Mouse (Mus musculus) cerebellum, postnatal 10 days (tissue): Measurements from ENCODE around the gene Cdkal1.

Source experiments
- DNase-seq, 2 experiments: peaks; one replicate each; pipeline ENCODE4 v3.0.0; 2021; ENCODE audit warnings: mixed read lengths in 2 of 2

The Cdkal1 gene

DNA sequence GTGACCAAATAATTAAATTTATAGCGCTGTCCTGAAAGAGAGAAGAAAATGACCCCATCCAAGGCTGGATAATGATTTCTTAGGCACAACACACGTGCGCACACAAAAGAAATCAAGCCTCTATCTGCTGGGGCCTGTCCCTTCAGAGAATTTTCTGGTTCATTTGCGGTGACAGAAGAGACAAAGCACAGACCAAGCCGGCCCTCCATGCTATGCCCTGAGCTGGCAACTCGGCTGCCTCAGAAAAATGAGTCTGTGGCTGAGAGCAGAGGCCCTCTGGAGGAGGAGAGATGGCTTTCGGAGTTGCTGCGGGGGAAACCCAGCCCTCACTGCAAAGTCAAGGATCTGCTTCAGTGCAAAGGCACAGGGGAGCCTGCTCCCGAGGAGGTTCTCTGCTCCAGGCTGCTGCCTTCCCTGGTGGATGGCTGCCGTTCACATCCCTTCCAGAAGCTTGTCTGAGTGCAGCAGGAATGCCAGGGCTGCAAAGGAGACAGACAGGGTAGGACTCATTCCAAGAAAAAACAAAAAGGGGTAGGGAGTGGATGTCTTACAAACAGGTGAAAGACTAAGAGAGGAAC lies 633.1 kb downstream of the Cdkal1 start:
- DNase-seq = peak; percentile 75 to 76

DNA sequence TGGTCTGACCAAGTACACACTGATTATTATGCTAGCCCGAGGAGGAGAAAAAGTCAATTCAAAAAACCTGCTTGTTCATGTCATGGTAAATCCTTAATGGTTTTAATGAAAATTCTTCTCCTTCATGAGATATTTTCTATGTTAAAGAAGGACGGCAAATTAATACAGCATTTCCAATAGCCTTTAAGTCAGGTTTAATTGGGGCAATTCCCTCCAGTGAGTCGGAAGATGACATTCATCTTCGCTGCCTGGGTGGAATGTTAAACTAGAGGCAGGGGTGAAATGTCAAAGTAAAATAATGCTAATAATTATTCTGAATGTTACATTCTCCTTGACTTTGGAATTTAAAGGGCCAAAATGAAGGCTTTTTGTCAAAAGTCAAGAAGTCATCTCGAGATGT lies 633.8 kb downstream of the Cdkal1 start:
- no peak for DNase-seq

DNA sequence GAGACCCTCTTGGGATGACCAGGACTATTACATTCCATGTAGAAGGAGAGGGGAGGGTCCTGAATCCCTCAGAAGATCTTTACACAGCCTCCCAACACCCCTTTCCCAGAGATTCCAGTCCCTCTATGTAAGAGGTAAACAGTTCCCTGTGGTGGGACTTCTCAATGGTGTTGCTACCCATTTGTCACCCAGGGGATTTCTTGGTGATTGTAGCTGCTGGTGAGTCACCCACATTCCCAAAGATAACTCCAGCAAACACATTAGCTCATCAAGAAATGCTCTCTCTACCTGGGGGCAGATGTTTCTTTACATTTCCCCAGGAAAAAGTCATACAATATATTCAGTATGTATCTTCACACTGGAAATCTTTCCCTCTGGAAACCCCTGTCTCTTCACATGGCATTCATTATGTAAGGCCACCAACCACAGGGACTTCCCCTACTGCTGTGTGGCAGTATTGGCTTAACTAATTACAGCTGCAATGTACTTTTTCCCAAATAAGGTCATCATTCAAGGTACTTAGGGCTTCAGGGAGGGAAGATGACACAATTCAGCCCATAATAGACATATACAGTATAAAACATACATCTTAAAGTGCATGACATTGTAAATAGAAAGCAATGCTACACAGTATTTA lies 636.8 kb downstream of the Cdkal1 start:
- DNase-seq = no peak

DNA sequence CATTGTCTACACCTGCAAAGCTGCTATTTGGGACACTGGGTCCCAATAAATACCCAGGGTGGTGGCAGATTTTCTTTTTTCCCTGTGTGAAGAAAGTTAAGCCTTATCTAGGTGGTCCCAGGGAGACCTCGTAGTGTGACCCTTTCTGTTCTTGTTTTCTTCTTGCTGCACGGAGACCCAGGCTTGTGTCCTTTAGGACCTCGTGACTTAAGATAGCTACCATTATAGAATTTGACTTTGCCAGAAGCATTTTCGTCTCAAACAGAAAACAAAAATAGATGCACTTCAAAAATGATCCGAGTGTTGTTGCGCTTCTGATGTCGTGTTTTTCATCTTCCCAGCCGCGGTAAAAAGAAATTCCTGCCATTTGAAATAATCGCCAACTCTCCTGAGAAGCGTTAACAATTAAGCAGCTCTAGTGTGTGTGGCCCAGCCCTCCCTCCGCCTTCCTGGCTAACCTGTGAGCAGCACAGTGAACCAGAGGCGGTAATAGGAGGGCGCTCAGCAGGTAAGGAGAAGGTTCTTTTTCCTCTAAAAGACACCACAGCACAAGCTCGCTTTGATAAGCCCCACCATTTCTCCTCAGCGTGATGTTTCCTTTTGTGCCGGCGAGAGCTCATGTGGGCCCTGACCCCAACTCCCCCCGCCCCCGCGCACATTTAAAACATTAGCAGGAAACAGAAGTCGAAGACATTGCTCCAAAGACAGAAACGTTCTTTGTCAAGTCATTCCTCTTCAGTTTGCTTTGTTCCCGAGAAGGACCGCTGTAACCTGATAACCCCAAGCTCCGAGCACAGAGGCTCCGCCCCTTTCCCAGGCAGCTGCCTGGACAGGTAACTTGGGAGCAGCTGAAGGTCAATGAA lies 645.1 kb downstream of the Cdkal1 start:
- DNase-seq = peak; percentile 36 to 45

DNA sequence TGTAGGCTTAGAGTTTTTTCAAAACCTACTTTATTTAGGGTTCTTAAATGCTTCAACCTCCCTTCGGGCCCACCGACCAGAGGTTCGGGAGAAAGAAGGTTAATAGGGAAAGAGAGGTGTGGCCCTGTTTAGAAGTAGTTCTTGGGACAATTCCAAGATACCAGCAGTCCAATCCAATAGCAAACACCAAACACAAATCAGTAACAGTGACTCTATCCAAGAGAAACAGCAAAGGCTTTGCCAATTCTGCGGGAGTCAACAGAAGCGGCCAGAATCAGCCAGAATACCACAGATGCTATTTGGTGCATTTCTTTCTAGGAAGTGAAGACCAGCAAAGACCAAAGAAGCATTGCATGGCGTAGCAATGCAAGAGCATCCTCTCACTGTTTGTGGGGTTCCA lies 646.7 kb downstream of the Cdkal1 start:
- DNase-seq = peak; percentile 20 to 25

DNA sequence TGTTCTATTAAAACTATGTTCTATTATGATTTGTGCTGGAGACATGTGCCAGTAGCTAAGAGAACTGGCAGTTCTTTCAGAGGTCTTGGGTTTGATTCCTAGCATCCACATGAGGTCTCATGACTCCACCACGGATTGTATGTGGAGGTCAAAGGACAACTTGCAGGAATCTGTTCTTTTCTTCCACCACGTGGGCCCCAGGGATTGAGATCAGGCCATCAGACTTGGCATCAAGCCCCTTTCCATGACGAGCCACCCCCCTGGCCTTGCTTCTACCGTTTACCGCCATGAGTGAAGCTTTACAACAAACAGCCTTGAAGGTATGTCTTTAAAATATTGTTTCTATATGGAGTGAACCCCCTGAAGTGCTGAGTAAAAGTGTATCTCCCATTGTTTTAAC lies 651.6 kb downstream of the Cdkal1 start:
- no peak for DNase-seq

DNA sequence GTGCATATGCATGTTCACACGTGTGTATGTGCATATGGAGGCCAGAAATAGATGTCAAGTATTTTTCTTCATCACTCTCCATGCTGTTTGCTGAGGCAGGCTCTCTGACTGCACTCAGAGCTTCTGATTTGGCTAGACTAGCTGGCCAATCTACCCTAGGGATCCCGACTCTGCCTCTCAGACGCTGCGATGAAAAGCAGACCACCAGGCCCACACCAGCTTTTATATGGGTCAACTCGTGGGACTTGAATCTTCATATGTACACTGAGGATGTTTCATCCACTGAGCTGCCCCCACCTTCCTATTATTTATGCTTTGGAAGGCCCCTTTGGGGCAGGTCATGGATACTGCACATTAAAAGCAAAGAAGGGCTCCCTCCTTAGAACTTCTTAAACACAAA lies 652.0 kb downstream of the Cdkal1 start:
- no peak for DNase-seq

DNA sequence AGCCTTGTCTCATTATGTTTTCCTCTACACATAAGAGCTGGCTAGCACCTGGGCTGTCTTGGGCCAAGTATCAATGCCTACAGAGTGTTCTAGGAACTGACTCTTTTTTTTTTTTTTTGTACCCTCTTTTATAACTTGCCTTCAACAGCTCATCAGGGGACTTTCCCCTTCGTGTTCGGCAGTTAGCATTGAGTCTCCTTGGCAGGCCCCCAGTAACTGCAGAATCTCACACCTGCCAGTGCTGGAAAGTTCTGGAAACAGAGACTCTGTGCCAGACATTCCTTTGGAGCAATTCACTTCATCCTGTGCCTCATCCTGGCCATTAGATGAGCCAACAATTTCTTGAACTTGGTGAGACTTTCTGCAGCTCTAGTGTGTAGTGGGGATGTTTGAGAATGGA lies 652.9 kb downstream of the Cdkal1 start:
- DNase-seq = peak in 1 of 2 experiments; percentile 24

DNA sequence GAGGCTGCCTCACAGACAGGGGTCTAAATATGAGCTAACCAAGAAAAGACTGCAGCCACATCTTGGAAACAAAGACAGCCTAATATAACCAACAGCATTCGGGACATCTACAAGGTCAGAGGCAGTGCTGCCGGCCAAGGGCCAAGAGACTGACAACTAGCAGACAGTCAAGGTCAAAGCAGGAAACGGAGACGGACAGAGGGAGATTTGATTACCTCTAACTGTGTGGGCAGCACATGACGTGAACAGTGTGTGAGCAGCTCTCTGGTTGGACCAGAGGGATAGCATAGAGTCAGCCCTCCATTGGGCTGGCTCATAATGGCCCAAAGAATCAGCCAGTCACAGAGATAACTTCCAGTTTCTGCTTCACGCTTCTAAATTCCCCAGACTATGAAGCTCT lies 655.8 kb downstream of the Cdkal1 start:
- peak; percentile 32 to 35 for DNase-seq

DNA sequence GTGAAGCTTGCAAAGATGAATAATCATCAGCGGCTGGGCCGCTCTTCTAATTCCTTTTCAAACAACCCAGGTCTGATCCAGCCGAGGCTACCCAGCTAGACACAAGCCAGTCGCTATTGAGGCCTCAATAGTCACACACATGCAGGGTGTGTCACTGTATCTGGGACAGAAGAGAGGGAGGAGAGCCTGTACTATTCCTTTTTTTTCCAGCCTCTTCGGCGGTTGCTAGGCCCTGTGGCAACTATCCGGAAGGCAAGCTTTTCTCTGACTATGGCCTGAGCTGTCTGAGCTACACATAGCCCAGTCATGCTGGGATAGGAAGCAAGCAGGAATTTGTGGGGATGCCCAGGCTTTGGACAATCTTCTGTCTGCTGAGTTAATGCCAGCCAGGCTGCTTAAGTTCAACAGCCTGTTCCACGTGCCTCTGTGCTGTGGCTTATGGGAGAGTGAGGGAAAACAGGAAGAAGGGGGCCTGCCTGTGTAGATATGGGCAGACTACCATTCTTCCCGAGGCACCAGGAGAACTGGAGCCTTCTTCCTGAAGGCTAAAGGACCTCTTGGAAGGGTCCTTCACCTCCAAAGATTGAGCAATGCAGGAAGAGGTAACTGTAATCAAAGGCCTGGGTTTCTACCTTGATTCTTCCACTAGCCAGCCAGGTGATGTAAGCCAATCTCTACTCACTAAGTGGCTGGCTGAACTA lies 658.5 kb downstream of the Cdkal1 start:
- peak; percentile 33 to 36 for DNase-seq

DNA sequence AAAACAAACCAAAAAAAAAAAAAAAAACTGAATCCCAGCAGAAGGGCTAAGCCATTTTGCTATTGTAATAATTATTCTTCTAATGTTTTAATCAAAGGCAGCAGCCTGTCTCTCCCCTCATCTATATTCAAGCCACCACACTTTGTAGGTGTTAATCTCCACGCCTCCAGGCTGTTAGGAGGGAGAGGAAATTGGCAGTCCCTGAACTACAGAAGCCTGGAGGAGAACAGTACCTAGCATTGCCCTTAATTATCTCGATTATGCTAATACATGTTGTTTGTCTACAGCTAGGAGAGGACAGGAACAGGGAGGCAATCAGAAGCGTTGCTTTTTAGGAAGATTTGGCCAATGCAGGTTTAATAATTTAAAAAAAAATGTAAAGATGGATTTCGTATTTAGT lies 659.8 kb downstream of the Cdkal1 start:
- peak in 1 of 2 experiments; percentile 13 for DNase-seq

DNA sequence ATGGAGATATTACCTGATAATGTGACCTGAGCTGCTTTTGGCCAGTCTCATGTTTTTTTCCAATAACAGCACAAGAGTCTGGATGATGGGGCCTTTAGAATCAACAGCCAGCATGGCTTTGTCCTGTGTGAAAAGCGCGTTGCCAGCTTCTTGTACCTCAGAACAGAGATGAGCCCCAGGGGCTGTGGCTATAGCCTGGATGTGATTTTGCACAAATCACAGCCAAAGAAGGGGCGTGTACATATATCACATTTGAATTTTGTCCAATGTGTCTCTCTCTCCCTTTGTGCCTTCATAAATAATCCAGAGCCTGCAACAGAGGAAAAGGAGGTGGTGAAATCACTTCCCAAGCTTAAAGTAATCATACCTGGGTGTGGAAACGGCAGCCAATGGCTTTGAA lies 660.5 kb downstream of the Cdkal1 start:
- DNase-seq = peak in 1 of 2 experiments; percentile 14

DNA sequence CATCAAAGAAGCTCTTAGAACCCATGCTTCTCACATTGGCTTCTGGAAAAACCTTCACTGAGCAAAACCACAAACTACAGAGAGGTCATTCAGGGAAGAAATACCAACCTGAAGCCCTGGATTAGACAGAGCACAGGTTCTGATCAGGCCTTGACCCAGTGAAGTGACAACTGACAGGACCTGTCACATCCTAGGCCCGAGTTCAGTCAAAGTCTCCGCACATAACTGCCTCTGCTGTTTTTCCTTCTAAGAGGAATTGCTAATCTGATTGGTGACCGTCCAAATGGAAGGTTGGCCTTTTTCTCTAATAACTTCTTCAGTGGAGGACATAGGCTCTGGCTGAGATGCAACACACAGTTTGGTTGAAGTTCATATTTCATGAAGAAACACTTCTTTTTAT lies 662.8 kb downstream of the Cdkal1 start:
- no peak for DNase-seq

DNA sequence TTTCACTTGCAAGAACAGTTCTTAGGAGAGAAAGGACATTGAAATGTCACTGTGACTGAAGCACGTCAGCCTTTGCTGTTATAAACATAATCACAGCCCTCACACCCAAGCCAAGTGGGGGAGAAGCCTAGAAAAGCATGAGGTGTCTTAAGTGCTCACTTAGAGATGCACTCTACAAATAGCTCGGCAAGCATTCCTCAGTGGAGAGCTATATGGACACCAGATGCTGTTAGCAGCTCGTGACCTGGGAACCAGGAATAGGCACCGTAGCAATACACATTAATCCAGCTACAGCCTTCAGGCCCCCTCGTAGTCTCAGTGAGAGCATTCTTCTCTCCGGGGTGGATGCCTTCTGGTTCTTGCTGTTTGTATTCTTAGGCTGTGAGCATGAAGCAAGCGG lies 664.9 kb downstream of the Cdkal1 start:
- no peak for DNase-seq

DNA sequence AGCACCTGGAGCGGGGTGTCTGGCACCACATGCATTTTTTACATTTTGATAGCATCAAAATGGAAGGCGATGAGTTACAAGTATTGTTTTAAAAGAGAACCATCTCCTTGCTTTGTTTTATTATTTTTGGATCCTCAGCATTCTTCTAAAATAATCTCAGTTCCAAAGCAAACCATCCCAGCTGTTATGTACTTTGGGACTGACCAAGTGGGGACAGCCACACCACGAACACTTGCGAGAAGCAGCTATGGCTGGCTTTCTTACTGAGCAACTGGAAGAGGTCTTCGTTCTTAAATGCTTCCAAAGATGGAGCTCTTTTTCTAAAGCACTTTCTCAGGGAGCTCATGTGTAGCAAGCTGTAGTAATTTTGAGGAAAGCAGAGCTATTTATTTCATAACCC lies 668.7 kb downstream of the Cdkal1 start:
- DNase-seq = no peak

DNA sequence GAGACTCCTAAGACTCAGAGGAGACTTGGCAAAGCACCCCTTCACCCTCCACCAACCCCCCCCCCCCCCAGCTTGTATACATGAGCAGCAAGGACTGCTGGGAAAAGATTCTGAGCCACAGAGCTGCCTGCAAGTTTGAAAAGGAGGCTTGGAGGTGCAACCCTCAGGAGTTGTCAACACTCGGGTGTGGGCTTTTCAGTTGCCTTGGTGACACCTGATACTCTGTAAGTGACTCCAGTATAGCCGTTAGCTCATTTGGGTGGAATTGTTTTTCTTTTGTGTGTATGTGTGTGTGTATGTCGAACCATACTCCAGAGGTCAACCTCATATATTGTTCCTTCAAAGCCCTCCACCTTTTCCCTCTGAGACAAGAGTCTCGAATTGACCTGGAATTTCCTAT lies 669.9 kb downstream of the Cdkal1 start:
- DNase-seq = no peak

DNA sequence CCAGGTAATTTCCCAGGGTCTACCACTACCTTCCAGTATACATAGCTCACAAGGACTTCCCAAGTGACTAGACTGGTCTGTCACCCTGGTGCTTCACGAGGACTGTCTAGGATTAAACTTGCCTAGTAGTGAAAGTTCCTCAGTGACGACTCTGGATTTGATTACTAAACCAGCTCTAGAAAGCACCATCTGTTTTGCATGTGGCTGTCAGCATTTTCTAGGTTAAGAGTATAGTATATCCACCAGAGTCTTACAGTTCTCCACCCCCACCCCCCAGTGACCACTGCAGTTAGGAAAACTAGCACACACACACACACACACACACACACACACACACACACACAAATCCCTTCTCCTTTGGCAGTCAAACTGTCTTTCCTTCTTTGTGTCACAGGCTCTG lies 670.9 kb downstream of the Cdkal1 start:
- no peak for DNase-seq

DNA sequence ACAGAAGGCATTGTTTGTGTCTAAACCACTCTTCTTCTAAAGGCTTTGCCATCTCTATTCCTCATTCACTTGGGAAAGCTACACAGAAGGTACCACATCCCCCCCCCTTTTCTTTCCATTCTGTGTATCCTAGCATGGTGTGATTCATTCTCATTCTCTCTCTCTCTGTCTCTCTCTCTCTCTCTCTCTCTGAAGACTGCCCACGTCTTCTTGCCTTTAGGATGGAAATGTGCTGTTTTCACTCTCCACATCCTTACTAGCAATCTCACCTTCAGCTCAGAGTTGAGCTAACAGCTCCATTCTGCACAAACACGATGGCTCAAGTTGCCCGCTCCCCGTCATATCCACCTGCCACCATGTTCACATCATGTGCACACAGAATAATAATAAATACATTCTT lies 675.6 kb downstream of the Cdkal1 start:
- no peak for DNase-seq

DNA sequence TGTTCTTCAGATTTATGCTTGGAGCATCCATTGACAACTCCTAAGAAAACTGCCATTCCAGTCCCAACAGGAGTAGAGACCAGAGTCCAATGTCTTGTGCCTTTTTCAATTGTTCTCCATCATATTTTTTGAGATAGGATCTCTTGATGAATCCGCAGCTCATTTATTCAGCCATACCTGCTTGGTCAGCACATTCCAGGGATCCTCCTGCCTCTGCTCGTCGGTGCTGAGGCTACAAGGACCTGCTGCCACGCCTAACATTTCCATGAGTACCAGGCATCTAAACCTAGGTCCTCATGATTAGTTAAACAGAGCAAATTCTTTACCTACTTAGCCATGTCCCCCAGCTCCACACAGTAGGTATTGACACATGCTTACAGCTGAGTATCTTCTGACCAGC lies 676.2 kb downstream of the Cdkal1 start:
- DNase-seq = no peak

DNA sequence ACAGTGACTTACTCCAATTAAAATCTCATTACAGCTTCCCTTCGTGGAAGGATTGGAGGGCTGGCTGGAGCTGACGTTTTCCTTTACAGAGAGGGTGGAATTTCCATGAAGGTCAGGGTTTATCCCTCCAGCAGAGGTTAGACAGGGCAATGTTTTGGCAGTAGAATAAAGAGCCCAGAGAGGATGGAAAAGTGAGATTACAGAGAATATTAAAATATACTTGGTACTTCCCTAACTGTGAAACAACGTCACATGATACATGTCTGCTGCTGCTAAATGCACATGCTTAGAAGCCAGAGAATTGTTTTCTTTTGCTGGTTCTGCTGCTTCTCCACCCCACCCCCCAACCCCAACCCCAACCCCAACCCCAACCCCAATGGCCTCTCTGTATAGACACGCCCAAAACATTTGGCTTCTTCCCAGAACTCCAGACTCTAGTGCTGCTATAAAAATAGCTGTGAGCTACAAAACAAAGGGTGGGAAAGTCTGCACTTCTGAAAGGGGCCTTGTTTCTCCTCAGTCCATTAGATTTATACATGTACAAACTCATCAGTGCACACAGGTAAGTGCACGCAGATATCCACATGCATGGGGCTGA lies 677.5 kb downstream of the Cdkal1 start:
- no peak for DNase-seq

DNA sequence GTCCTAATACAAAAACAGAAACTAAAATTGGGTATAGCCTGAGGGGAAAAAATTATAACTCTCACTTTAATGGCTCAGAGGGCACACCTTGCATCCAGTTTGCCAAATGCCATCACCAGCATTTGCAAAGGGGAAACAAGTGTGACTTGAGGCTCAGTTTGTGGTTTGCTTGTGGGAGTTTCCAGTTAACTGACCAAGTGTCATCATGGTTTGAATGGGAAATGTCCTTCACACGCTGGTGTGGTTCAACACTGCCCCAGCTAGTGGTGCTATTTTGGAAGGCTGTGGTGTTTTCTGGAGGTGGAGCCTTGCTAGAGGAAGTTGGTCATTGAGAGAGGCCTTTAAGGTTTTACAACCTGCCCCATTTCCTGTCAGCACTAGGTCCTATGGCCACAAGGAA lies 686.1 kb downstream of the Cdkal1 start:
- no peak for DNase-seq

DNA sequence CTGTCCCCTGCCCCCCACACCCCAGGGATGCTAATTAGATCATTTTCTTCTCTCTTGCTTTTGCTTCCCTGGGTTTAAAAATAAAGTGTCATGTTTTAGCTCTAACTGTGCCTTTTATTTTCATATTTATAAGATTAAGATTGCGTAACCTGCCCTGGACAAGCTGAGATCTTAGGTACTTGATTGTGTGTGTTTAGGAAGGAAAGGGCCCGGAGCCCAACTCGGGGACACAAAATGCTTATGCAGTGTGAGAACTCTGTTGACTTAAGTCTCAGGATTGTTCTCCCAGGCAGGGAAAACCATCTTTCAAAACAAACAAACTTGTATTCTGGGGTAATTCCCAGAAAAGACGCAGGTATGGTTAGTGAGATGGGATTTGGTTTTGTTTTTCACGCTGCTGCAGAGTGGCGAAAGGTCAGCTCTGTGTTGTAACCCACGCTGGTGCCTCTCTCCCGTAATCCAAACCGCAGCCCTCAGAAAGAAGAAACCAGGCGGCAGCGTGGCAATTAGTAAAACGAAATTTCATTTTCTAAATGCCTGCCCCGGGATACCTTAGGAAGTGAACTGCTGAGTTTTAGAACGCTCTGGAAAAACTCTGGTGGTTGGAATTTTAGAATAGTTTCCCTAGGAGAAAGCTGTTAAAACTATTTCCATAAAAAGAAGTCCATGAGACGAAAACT lies 690.5 kb downstream of the Cdkal1 start:
- DNase-seq = no peak
